In the genomic region with DNA sequence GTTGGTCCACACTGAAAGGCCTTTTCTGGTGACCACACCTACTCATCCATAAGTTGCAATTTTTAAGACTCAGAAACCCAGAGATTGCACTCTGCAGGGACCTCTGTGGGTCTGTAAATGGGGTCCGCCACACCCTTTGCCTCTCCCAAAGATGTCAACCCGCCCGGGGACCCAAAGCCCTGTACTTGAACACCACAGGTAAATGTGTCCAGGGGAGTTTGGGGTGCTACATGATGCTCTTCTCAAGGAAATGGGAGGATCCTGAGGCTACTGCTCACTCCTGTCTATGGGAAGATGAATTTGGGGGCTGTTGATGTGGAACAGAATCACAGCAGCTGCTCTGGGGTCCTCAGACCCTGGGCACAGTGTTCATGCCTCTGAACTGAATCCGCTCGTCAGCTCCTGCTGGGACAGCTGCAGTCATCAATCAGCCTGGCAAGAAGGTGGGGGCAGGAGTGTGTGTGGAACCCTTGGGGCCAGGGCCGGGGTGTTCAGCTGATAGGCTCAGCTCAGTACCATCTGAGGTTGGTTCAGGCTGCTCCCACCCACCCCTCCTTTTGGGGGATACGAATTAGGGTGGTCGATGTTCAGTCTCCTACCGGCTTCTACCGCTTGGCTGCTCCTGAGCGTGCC, we compare ENCODE assay signal across 8 mouse cellular contexts. TPM values are rescaled to one million over a fixed set of nuclear protein-coding genes. Genes with fewer than 3 reads are reported as not detected.
DNase-seq lines count a peak whose midpoint lies in the region; ATAC-seq and TF ChIP-seq lines count a peak whose summit lies in the region.

No protein-coding gene starts in this region.

- H3K9ac ChIP-seq in heart, embryonic 11.5 days (ENCODE audit: low read depth, low read length) = peak overlapping the region; percentile 50; the same call in 1 of the 2 replicates
- H3K9ac ChIP-seq in hindbrain, embryonic 12.5 days = peak overlapping the region; percentile 63

- 18% methylated on average over 11 of the region's 11 CpGs for whole genome bisulfite sequencing in heart, embryonic 11.5 days (ENCODE audit: insufficient replicate concordance)
- 12% methylated on average over 11 of the region's 11 CpGs for WGBS in hindbrain, embryonic 12.5 days
- 20% methylated on average over 11 of the region's 11 CpGs for WGBS in midbrain, embryonic 10.5 days

- peaks cover 40% of the 10 kb centered on the region for H3K4me1 ChIP-seq in heart, embryonic 11.5 days (ENCODE audit: control insufficient read depth, insufficient read depth, low read length)
- H3K4me1 ChIP-seq in bone marrow macrophage, adult 2 months (ENCODE audit: control insufficient read depth, insufficient read depth, low read length) = peaks cover 4% of the 10 kb centered on the region
- peaks cover 76% of the 10 kb centered on the region for H3K4me1 ChIP-seq in hindbrain, embryonic 12.5 days
- peaks cover 78% of the 10 kb centered on the region for H3K4me1 ChIP-seq in midbrain, embryonic 10.5 days

- H3K4me3 ChIP-seq in heart, embryonic 11.5 days (ENCODE audit: low read depth, low read length) = peak overlapping the region; percentile 38
- H3K4me3 ChIP-seq in bone marrow macrophage, adult 2 months (ENCODE audit: insufficient read depth, low read length) = peak overlapping the region; percentile 29
- H3K4me3 ChIP-seq in hindbrain, embryonic 12.5 days = peak overlapping the region; percentile 41
- peak overlapping the region; percentile 59 for H3K4me3 ChIP-seq in midbrain, embryonic 10.5 days

- intact Hi-C loops in heart, postnatal 25 days (cut with DNase I) = no loop called here

- no peak for TF ChIP-seq POLR2A in bone marrow macrophage, adult 2 months (IDR thresholded peaks at IDR 0.05; ENCODE audit: borderline replicate concordance, low read depth, low read length)

- H3K27ac ChIP-seq in heart, embryonic 11.5 days (ENCODE audit: low read depth, low read length) = no peak overlapping the region
- H3K27ac ChIP-seq in bone marrow macrophage, adult 2 months (ENCODE audit: insufficient read depth, low read depth, low read length) = no peak overlapping the region
- H3K27ac ChIP-seq in hindbrain, embryonic 12.5 days = peak overlapping the region; percentile 89
- peak overlapping the region; percentile 87 for H3K27ac ChIP-seq in midbrain, embryonic 10.5 days (replicated peaks)

- H3K9me3 ChIP-seq in heart, embryonic 11.5 days (replicated peaks; ENCODE audit: control insufficient read depth, low read length) = no peaks in the 10 kb centered on the region
- H3K9me3 ChIP-seq in hindbrain, embryonic 12.5 days (replicated peaks) = no peaks in the 10 kb centered on the region
- H3K9me3 ChIP-seq in midbrain, embryonic 10.5 days (replicated peaks) = no peaks in the 10 kb centered on the region

- 0 out of 2 replicates have a peak, but pooled peaks cover under 1% of the 10 kb centered on the region for H3K36me3 ChIP-seq in heart, embryonic 11.5 days (ENCODE audit: control insufficient read depth, insufficient read depth, low read length)
- peaks cover 19% of the 10 kb centered on the region for H3K36me3 ChIP-seq in hindbrain, embryonic 12.5 days
- peaks cover 29% of the 10 kb centered on the region for H3K36me3 ChIP-seq in midbrain, embryonic 10.5 days

- H3K4me2 ChIP-seq in heart, embryonic 11.5 days = peak overlapping the region; percentile 69
- peak overlapping the region; percentile 57 for H3K4me2 ChIP-seq in hindbrain, embryonic 12.5 days (replicated peaks)

- peaks cover 18% of the 10 kb centered on the region for H3K27me3 ChIP-seq in heart, embryonic 11.5 days (ENCODE audit: control insufficient read depth, insufficient read depth, low read length)
- peaks cover 15% of the 10 kb centered on the region for H3K27me3 ChIP-seq in hindbrain, embryonic 12.5 days
- peaks cover 54% of the 10 kb centered on the region for H3K27me3 ChIP-seq in midbrain, embryonic 10.5 days (ENCODE audit: low read depth, poor library complexity, severe bottlenecking)

- DNase-seq in heart, postnatal 25 days (ENCODE audit: low spot score) = no peak
- DNase-seq in midbrain, embryonic 10.5 days (ENCODE audit: low spot score) = no peak
- DNase-seq in gastrocnemius, postnatal 25 days = no peak
- DNase-seq in layer of hippocampus, postnatal 25 days (ENCODE audit: extremely low spot score in 1 of 2, low spot score in 1 of 2) = no peak
- no peak for DNase-seq in urinary bladder, postnatal 25 days (ENCODE audit: low spot score)

- 0 out of 2 replicates have a peak, but pooled peaks have one; percentile 6 for TF ChIP-seq CTCF in bone marrow macrophage, adult 2 months (IDR thresholded peaks at IDR 0.05; ENCODE audit: low read depth, low read length)

- no peak; the same call in 1 of the 2 replicates for ATAC-seq in heart, embryonic 11.5 days (replicated peaks; ENCODE audit: insufficient number of reproducible peaks, low FRiP score, low TSS enrichment)
- peak; percentile 87 for ATAC-seq in hindbrain, embryonic 12.5 days (ENCODE audit: low FRiP score)

RNA-seq across cellular contexts. Expression of a gene that starts 0.5 kb away (rescaled TPM):
- 21.0 and 21.1 TPM in 2 replicates for polyA plus RNA-seq in heart, embryonic 11.5 days (2014; fragmentation: Nextera tagmentation; extraction: Ambion mirVana)
- total RNA-seq in heart, postnatal 25 days (2021) = 10 to 100 TPM; 51.4 TPM
- 1.2 and 1.6 TPM in 2 replicates for polyA plus RNA-seq in bone marrow macrophage, adult 2 months (2012; ENCODE audit: insufficient read depth, insufficient read length, missing spikeins)
- 162 and 186 TPM in 2 replicates for polyA plus RNA-seq in hindbrain, embryonic 12.5 days (2016; fragmentation: Nextera tagmentation; extraction: Ambion mirVana)
- polyA plus RNA-seq in midbrain, embryonic 10.5 days (2016; fragmentation: Nextera tagmentation; extraction: Ambion mirVana) = 94.4 and 100.0 TPM in 2 replicates
- total RNA-seq in gastrocnemius, postnatal 25 days (2021) = 10 to 100 TPM; 86.7 to 99.2 TPM
- 10 to 100 TPM; 26.7 to 33.7 TPM for total RNA-seq in layer of hippocampus, postnatal 25 days (2021)

RNA-seq across cellular contexts. Expression of a gene that starts 25.9 kb away (rescaled TPM):
- polyA plus RNA-seq in heart, embryonic 11.5 days (2014; fragmentation: Nextera tagmentation; extraction: Ambion mirVana) = 15.0 and 17.1 TPM in 2 replicates
- total RNA-seq in heart, postnatal 25 days (2021) = 10 to 100 TPM; 12.8 to 13.6 TPM
- 16.0 and 16.3 TPM in 2 replicates for polyA plus RNA-seq in bone marrow macrophage, adult 2 months (2012; ENCODE audit: insufficient read depth, insufficient read length, missing spikeins)
- polyA plus RNA-seq in hindbrain, embryonic 12.5 days (2016; fragmentation: Nextera tagmentation; extraction: Ambion mirVana) = 35.8 and 36.1 TPM in 2 replicates
- 18.6 and 24.0 TPM in 2 replicates for polyA plus RNA-seq in midbrain, embryonic 10.5 days (2016; fragmentation: Nextera tagmentation; extraction: Ambion mirVana)
- total RNA-seq in gastrocnemius, postnatal 25 days (2021) = 10 to 100 TPM in 1 of 2 experiments, 1 to 10 TPM in 1; 8.7 to 10.1 TPM
- total RNA-seq in layer of hippocampus, postnatal 25 days (2021) = 10 to 100 TPM; 27.6 to 34.0 TPM

RNA-seq across cellular contexts. Expression of a gene that starts 47.8 kb away (rescaled TPM):
- polyA plus RNA-seq in heart, embryonic 11.5 days (2014; fragmentation: Nextera tagmentation; extraction: Ambion mirVana) = 6.4 and 8.2 TPM in 2 replicates
- under 1 TPM; 0.13 to 0.36 TPM for total RNA-seq in heart, postnatal 25 days (2021)
- polyA plus RNA-seq in bone marrow macrophage, adult 2 months (2012; ENCODE audit: insufficient read depth, insufficient read length, missing spikeins) = not detected in 2 replicates
- polyA plus RNA-seq in hindbrain, embryonic 12.5 days (2016; fragmentation: Nextera tagmentation; extraction: Ambion mirVana) = 24.2 and 24.7 TPM in 2 replicates
- 28.8 and 30.2 TPM in 2 replicates for polyA plus RNA-seq in midbrain, embryonic 10.5 days (2016; fragmentation: Nextera tagmentation; extraction: Ambion mirVana)
- total RNA-seq in gastrocnemius, postnatal 25 days (2021) = under 1 TPM; 0.51 to 0.61 TPM
- total RNA-seq in layer of hippocampus, postnatal 25 days (2021) = under 1 TPM in 1 of 2 experiments, not detected in 1; 0.15 TPM

RNA-seq across cellular contexts. Expression of a gene that starts 57.4 kb away (rescaled TPM):
- polyA plus RNA-seq in heart, embryonic 11.5 days (2014; fragmentation: Nextera tagmentation; extraction: Ambion mirVana) = not detected in 2 replicates
- under 1 TPM; 0.42 to 0.73 TPM for total RNA-seq in heart, postnatal 25 days (2021)
- not detected in 2 replicates for polyA plus RNA-seq in bone marrow macrophage, adult 2 months (2012; ENCODE audit: insufficient read depth, insufficient read length, missing spikeins)
- polyA plus RNA-seq in hindbrain, embryonic 12.5 days (2016; fragmentation: Nextera tagmentation; extraction: Ambion mirVana) = 2.1 and 3.1 TPM in 2 replicates
- polyA plus RNA-seq in midbrain, embryonic 10.5 days (2016; fragmentation: Nextera tagmentation; extraction: Ambion mirVana) = 2.6 and 3.7 TPM in 2 replicates
- under 1 TPM; 0.41 to 0.67 TPM for total RNA-seq in gastrocnemius, postnatal 25 days (2021)
- total RNA-seq in layer of hippocampus, postnatal 25 days (2021) = under 1 TPM; 0.34 to 0.59 TPM

RNA-seq across cellular contexts. Expression of a gene that starts 57.5 kb away (rescaled TPM):
- not detected in 2 replicates for polyA plus RNA-seq in heart, embryonic 11.5 days (2014; fragmentation: Nextera tagmentation; extraction: Ambion mirVana)
- total RNA-seq in heart, postnatal 25 days (2021) = under 1 TPM in 1 of 2 experiments, not detected in 1; 0.44 TPM
- not detected in 2 replicates for polyA plus RNA-seq in bone marrow macrophage, adult 2 months (2012; ENCODE audit: insufficient read depth, insufficient read length, missing spikeins)
- polyA plus RNA-seq in hindbrain, embryonic 12.5 days (2016; fragmentation: Nextera tagmentation; extraction: Ambion mirVana) = 0.08 TPM in 1 of 2 replicates, not detected in the other
- polyA plus RNA-seq in midbrain, embryonic 10.5 days (2016; fragmentation: Nextera tagmentation; extraction: Ambion mirVana) = 0.07 TPM in 1 of 2 replicates, not detected in the other
- total RNA-seq in gastrocnemius, postnatal 25 days (2021) = not detected
- not detected for total RNA-seq in layer of hippocampus, postnatal 25 days (2021)

Comparison
In these comparisons a context has a peak if more than half of its experiments do, and no peak if none do; other contexts are left out.
1. H3K27ac ChIP-seq: peak in hindbrain, embryonic 12.5 days (single experiment) and midbrain, embryonic 10.5 days (single experiment); none in heart, embryonic 11.5 days (single experiment) and bone marrow macrophage, adult 2 months (single experiment).
2. Peak in every context shown above with its lines, with median percentiles within 50 percentile points of each other: H3K4me3 ChIP-seq.